Mouse (Mus musculus): ENCODE measurements around the gene Usp50. TPM values are rescaled to one million over a fixed set of nuclear protein-coding genes. Genes with fewer than 3 reads are reported as not detected.
A peak's percentile ranks its signal among the peaks of the same experiment; 100 is the strongest.

Gene Usp50
- polyA plus RNA-seq, 1 experiment from 2014 or later = 1.6 TPM

GRCm38 (mm10) chr2:126795708-126796107, 12.4 kb upstream of the Usp50 start:
- Histone ChIP-seq H3K4me1 (ENCODE audit: insufficient read depth) (no peaks in the 10 kb centered on the region), H3K9me3 (ENCODE audit: low read length) (no peaks in the 10 kb centered on the region), H3K27ac (ENCODE audit: low read depth) (no peak overlapping the region), H3K27me3 (ENCODE audit: insufficient read depth, low read length) (no peaks in the 10 kb centered on the region), H3K4me3 (ENCODE audit: low read depth, low read length) (no peak overlapping the region), H3K9ac (replicated peaks) (no peak overlapping the region), H3K4me2 (ENCODE audit: low read depth, low read length) (no peak overlapping the region), H3K36me3 (replicated peaks; ENCODE audit: insufficient read depth, low read length) (peaks cover 68% of the 10 kb centered on the region)
- 86% methylated on average over 3 of the region's 3 CpGs for WGBS (ENCODE audit: insufficient replicate concordance)
- TF ChIP-seq CTCF (IDR thresholded peaks at IDR 0.05; ENCODE audit: low read depth) = peak; percentile 57
- TF ChIP-seq EP300 (IDR thresholded peaks at IDR 0.05; ENCODE audit: low read depth) = no peak
- DNase-seq = no peak
- ATAC-seq = no peak

- no peak for ATAC-seq
- no peak for TF ChIP-seq EP300 (IDR thresholded peaks at IDR 0.05; ENCODE audit: low read depth)
- no peak for TF ChIP-seq CTCF (IDR thresholded peaks at IDR 0.05; ENCODE audit: low read depth)
- no peak for DNase-seq
- no peak overlapping the region for H3K4me2 ChIP-seq (ENCODE audit: low read depth, low read length)
- H3K9ac ChIP-seq (replicated peaks) = no peak overlapping the region
- H3K4me3 ChIP-seq (ENCODE audit: low read depth, low read length) = no peak overlapping the region
- no peak overlapping the region for H3K27ac ChIP-seq (ENCODE audit: low read depth)
- H3K9me3 ChIP-seq (ENCODE audit: low read length) = no peaks in the 10 kb centered on the region
- H3K27me3 ChIP-seq (ENCODE audit: insufficient read depth, low read length) = no peaks in the 10 kb centered on the region
- peaks cover 52% of the 10 kb centered on the region for H3K36me3 ChIP-seq (replicated peaks; ENCODE audit: insufficient read depth, low read length)
- 69% methylated on average over 5 of the region's 5 CpGs for WGBS (ENCODE audit: insufficient replicate concordance)
- 0 out of 2 replicates have a peak, but pooled peaks cover 1% of the 10 kb centered on the region for H3K4me1 ChIP-seq (ENCODE audit: insufficient read depth)
These were observed 9.3 kb upstream of the Usp50 start for GRCm38 (mm10) chr2:126792611-126793010.

DNA sequence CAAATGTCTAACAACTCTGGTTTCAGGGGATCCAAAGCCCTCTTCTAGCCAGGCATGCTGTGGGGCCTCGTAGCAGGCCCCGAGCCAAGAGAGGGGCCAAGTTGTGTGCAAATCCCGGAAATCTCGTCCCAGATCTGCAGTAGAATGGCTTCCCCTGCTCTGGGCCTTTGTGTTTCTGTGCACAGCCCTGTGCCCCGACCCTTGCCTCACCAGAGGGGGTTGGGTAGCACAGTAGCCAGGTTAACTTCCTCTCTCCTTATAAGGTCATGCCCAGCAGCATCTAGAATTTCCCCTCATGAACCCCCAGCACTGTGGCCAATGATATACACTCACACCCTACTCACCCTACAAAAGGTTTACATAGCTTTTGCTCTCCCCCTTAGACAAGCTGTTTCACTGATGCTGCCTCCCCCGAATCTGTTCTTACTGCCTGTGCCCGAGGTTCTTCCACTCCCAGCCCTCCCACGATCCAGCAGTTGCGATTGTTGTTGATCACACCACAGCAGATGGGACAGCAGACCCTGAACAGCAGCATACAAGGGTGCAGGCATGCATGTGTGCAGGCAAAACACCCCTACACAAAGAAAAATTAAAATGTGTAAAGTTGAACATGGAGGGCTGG, 4.6 kb upstream of the Usp50 start:
- Histone ChIP-seq H3K4me3 (ENCODE audit: low read depth, low read length) (no peak overlapping the region), H3K27ac (ENCODE audit: low read depth) (no peak overlapping the region)
- no peak for DNase-seq

GRCm38 (mm10) chr2:126782433-126782832, 837 bp downstream of the Usp50 start:
- ATAC-seq (no peak), DNase-seq (no peak)
- no peaks in the 10 kb centered on the region for H3K36me3 ChIP-seq (replicated peaks; ENCODE audit: insufficient read depth, low read length)
- 74% methylated on average over 3 of the region's 3 CpGs for WGBS (ENCODE audit: insufficient replicate concordance)
- no peak overlapping the region for H3K4me3 ChIP-seq (ENCODE audit: low read depth, low read length)
- no peak overlapping the region for H3K27ac ChIP-seq (ENCODE audit: low read depth)
- H3K4me1 ChIP-seq (ENCODE audit: insufficient read depth) = no peaks in the 10 kb centered on the region
- no peaks in the 10 kb centered on the region for H3K27me3 ChIP-seq (ENCODE audit: insufficient read depth, low read length)
- TF ChIP-seq EP300 (IDR thresholded peaks at IDR 0.05; ENCODE audit: low read depth) (no peak), CTCF (IDR thresholded peaks at IDR 0.05; ENCODE audit: low read depth) (peak; percentile 54)
- no peak overlapping the region for H3K4me2 ChIP-seq (ENCODE audit: low read depth, low read length)
- H3K9me3 ChIP-seq (ENCODE audit: low read length) = no peaks in the 10 kb centered on the region
- H3K9ac ChIP-seq (replicated peaks) = no peak overlapping the region

More for the DNA sequence above, 4.6 kb upstream of the Usp50 start:
- TF ChIP-seq CTCF (IDR thresholded peaks at IDR 0.05; ENCODE audit: low read depth) = no peak
- TF ChIP-seq EP300 (IDR thresholded peaks at IDR 0.05; ENCODE audit: low read depth) = no peak
- Histone ChIP-seq H3K36me3 (replicated peaks; ENCODE audit: insufficient read depth, low read length) (peaks cover 17% of the 10 kb centered on the region), H3K9ac (replicated peaks) (no peak overlapping the region), H3K4me1 (ENCODE audit: insufficient read depth) (0 out of 2 replicates have a peak, but pooled peaks cover 2% of the 10 kb centered on the region), H3K4me2 (ENCODE audit: low read depth, low read length) (no peak overlapping the region), H3K27me3 (ENCODE audit: insufficient read depth, low read length) (no peaks in the 10 kb centered on the region), H3K9me3 (ENCODE audit: low read length) (no peaks in the 10 kb centered on the region)
- ATAC-seq = no peak
- WGBS (ENCODE audit: insufficient replicate concordance) = 45% methylated on average over 9 of the region's 9 CpGs

DNA sequence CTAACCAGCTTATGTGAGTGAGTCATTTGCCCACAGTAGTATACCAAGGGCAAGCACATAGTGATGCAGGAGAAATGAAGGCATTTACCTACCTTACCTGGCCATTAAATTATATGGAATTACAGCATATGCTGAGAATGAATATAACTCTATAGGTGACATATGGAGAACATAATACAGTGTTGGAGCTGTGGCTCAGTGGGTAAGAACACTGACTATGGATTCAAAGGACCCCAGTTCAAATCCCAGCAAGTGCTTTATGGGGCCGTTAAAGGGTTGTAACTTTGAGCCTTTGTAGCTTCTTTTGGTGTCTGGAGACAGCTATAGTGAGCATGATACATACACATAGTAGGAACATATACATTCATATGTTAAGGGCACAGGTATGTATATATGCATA, 1.8 kb downstream of the Usp50 start:
- no peaks in the 10 kb centered on the region for H3K36me3 ChIP-seq (replicated peaks; ENCODE audit: insufficient read depth, low read length)
- ATAC-seq (no peak), DNase-seq (no peak)
- no peak overlapping the region for H3K4me3 ChIP-seq (ENCODE audit: low read depth, low read length)
- no peak overlapping the region for H3K27ac ChIP-seq (ENCODE audit: low read depth)
- no peaks in the 10 kb centered on the region for H3K4me1 ChIP-seq (ENCODE audit: insufficient read depth)
- H3K27me3 ChIP-seq (ENCODE audit: insufficient read depth, low read length) = no peaks in the 10 kb centered on the region
- TF ChIP-seq CTCF (IDR thresholded peaks at IDR 0.05; ENCODE audit: low read depth) (no peak), EP300 (IDR thresholded peaks at IDR 0.05; ENCODE audit: low read depth) (no peak)
- no peak overlapping the region for H3K9ac ChIP-seq (replicated peaks)
- no peak overlapping the region for H3K4me2 ChIP-seq (ENCODE audit: low read depth, low read length)
- 82% methylated on average over 1 of the region's 1 CpGs for WGBS (ENCODE audit: insufficient replicate concordance)
- no peaks in the 10 kb centered on the region for H3K9me3 ChIP-seq (ENCODE audit: low read length)

GRCm38 (mm10) chr2:126780286-126780685, 3.0 kb downstream of the Usp50 start:
- Histone ChIP-seq H3K4me2 (ENCODE audit: low read depth, low read length) (no peak overlapping the region), H3K4me3 (ENCODE audit: low read depth, low read length) (no peak overlapping the region), H3K27ac (ENCODE audit: low read depth) (no peak overlapping the region), H3K9ac (replicated peaks) (no peak overlapping the region), H3K27me3 (ENCODE audit: insufficient read depth, low read length) (no peaks in the 10 kb centered on the region), H3K9me3 (ENCODE audit: low read length) (no peaks in the 10 kb centered on the region), H3K4me1 (ENCODE audit: insufficient read depth) (no peaks in the 10 kb centered on the region), H3K36me3 (replicated peaks; ENCODE audit: insufficient read depth, low read length) (no peaks in the 10 kb centered on the region)
- WGBS (ENCODE audit: insufficient replicate concordance) = 87% methylated on average over 10 of the region's 10 CpGs
- DNase-seq (no peak), ATAC-seq (no peak)
- TF ChIP-seq CTCF (IDR thresholded peaks at IDR 0.05; ENCODE audit: low read depth) (no peak), EP300 (IDR thresholded peaks at IDR 0.05; ENCODE audit: low read depth) (no peak)

Data from liver, postnatal 0 days (tissue).